Mouse (Mus musculus): ENCODE results near the gene Il1b.

Gene Il1b

GRCm38 (mm10) chr2:129368795-129369194, 2.1 kb downstream of the Il1b start:
- no peak for DNase-seq (ENCODE audit: low spot score in 2 of 2)

DNA sequence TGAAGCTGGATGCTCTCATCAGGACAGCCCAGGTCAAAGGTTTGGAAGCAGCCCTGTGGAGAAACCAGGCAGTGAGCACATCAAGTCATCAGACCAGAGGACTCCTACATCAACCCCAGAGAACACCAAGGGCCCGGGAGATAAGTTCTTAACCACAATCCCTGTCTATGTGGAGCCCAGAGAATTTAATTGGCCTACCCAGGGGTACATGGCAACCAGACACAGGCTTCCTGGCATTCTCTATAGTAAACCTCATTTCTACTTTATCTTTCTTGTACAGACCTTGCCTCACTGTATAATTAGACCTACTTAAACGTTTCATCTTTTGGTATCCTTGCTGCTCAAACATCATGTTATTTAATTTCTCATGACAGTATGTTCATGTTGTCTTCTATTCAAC, 2.8 kb downstream of the Il1b start:
- no peak for DNase-seq (ENCODE audit: low spot score in 2 of 2)

DNA sequence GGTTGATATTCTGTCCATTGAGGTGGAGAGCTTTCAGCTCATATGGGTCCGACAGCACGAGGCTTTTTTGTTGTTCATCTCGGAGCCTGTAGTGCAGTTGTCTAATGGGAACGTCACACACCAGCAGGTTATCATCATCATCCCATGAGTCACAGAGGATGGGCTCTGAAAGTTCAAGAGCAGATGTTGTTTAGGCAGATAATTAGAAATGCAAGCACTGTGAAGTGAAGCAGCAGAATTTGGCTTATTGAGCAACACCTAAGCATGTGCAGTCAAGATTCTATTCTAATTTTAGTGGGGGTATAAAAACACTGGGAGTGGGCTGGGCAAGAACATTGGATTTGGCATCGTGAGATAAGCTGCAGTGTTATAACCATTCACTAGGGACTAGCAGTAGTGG, 3.7 kb downstream of the Il1b start:
- DNase-seq (ENCODE audit: low spot score in 2 of 2), result no peak

- DNase-seq (ENCODE audit: low spot score in 2 of 2), result peak; percentile 16 to 27
Measured at GRCm38 (mm10) chr2:129360975-129361560, 9.9 kb downstream of the Il1b start.

- peak; percentile 66 to 86 for DNase-seq (ENCODE audit: low spot score in 2 of 2)
Measured at GRCm38 (mm10) chr2:129360197-129360596, 10.7 kb downstream of the Il1b start.

- DNase-seq (ENCODE audit: low spot score in 2 of 2), result no peak
Measured at GRCm38 (mm10) chr2:129338138-129338621, 32.8 kb downstream of the Il1b start.

- DNase-seq (ENCODE audit: low spot score in 2 of 2), result no peak
Measured at GRCm38 (mm10) chr2:129333471-129333870, 37.5 kb downstream of the Il1b start.

DNA sequence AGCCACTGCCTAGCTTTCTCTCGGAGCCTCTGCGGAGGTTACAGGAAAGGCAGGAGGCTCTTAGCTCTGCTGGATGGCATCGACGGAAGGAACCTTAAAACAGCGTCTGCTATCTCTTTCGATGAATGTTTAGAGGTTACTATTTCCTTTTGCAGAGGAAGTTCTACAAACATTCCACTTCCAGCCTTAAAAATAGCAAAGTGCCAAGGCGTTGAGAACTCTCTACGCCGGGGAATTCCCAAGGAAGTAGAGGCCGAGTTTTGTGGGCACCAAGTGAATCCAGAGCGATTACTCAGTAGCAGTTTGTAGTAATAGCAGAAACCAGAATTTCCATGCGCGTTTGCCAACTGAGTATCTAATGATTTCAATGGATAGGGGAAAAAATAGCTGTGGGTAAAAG, 40.4 kb downstream of the Il1b start:
- DNase-seq (ENCODE audit: low spot score in 2 of 2), result no peak

- no peak for DNase-seq (ENCODE audit: low spot score in 2 of 2)
Measured at GRCm38 (mm10) chr2:129330024-129330423, 40.9 kb downstream of the Il1b start.

DNA sequence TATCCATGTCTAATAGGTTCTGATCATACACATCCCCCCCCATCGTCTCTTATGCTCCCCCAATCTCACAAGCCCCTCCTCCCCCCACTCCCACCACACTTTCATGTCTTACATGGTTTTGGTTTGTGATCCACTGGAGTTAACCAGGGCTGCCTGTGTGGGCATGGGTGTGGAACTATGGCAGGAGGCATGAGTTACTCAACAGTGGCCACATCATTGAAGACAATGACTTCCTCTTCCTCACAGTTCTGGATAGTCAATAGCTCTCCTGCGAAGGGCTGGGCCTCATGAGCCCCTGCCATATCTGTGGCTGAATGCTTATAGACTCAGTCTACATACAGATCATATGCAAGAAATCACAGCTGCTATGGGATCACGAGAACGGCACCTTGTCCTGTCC, 42.7 kb downstream of the Il1b start:
- DNase-seq (ENCODE audit: low spot score in 2 of 2), result no peak

DNA sequence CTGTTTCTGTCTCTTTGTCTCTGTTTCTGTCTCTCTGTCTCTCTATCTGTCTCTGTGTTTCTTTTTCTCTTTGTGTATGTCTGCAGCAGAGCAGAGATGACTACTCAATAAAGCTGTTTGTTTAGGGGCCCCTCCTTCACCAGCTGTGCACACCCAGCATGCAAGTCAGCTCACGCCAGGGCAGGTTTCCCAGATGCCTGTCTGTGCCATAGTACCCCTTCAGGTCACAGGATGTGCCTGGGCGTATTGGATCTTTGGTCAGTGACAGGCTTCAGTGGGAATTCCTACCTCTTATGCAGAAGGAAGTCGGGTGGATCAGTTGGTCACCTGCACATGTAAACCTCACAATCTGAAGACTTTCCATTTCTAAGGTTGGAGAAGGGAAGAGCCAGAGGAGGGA, 46.7 kb downstream of the Il1b start:
- no peak for DNase-seq (ENCODE audit: low spot score in 2 of 2)

DNA sequence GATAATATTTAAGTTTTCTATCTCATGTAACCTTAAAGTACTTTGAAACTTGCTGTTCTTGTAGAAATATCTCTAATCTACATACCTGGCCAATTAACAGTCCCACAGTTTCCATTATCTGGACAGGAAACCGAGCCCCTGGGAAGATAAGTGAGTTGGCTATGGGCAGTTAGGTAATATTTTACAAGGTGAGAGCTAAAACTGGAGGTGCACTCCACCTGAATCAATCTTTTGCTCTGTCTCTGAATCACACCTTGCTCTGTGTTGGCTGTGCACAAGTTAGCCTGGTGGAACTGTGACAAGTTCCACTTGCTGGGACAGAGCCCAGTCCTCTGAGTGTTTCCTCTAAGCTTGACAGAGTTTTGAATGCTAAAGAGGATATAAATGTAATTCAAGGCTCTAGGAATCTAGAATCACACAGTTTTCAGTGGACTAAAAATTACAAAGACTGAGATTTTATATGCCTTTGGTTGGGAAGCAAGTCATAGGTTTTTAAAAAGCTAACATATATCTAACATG, 48.8 kb downstream of the Il1b start:
- peak; percentile 24 to 66 for DNase-seq (ENCODE audit: low spot score in 2 of 2)

DNA sequence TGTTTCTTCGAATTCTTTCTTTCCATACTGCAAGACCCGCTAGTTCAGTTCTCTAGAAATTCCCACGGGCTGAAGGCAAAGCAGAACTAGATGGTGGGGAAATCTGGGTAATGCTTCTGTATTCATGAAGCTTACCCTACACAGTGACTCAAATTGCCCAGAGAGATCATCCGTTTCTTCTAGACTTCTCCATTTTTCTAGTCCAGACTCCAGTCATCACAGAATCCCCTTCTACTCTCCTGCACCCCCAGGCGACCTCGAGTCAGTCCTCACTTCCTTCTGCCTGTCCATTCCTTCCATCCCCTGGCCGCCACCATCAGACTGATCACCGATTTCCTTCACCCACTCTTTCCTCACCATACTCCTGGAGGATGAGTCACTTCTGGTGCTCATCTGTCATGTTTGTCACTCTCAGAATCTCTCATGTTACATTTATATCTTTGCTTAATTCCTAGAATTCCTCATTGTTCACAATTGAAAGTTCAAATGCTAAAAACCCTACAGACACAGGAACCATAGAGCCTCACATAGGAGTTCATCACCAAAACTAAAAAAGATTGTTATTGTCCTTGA, 50.8 kb downstream of the Il1b start:
- DNase-seq (ENCODE audit: low spot score in 2 of 2), result peak; percentile 28 to 33

GRCm38 (mm10) chr2:129315831-129316230, 55.1 kb downstream of the Il1b start:
- no peak for DNase-seq (ENCODE audit: low spot score in 2 of 2)

GRCm38 (mm10) chr2:129314880-129315279, 56.1 kb downstream of the Il1b start:
- DNase-seq (ENCODE audit: low spot score in 2 of 2), result no peak
